Mouse (Mus musculus) spleen, embryonic (tissue): ENCODE results near the gene Rep15.

ENCODE experiments used
- CTCF ChIA-PET: fragments of 350-600 bp; sonication (Branson Sonifier 250); formaldehyde crosslinking; loops from one replicate; lab custom pipeline; 2022; lab: Charles Lee

The Rep15 gene

DNA sequence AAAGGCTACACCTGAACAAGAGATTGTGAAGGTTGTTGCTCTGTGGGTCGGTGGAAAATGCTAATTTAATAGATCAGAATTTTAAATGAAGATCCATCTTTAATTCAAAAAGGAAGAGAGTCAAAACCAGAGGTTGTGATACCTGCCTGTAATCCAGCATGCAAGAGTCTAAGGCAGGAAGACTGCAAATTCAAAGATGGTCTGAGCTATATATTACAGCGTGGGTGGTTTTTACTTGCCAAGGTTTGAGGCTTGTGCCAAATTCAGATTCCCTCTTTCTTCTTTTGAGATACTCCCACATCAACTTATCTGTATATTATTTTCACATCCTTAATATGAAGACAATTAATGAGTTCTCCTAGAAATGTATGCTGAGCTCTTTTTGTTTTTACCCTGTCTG lies 4.0 kb upstream of the Rep15 start:
- CTCF ChIA-PET, result no interaction called here

DNA sequence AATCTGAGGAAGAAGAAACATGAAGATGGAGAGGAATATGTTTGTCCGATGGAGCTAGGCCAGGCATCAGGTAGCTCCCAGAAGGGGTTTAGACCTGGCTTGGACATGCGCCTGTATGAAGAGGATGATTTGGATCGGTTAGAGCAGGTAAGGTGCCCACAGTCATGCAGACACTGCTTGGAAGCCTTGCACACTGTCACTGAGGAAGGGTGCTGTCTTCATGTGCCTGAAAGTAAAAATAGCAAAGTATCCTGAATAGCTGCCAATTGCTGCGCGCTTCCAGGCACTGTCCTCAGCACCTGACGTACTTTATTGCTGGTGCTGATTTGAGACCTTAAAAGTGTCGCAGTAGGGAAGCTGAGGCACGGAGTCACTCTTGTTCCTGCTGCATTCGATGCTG lies 2.8 kb upstream of the Rep15 start:
- CTCF ChIA-PET, result interaction anchor here (0.5 kb wide), 1 partner anchor 211 kb away, joined by 9 read pairs; no protein-coding TSS in a partner anchor

DNA sequence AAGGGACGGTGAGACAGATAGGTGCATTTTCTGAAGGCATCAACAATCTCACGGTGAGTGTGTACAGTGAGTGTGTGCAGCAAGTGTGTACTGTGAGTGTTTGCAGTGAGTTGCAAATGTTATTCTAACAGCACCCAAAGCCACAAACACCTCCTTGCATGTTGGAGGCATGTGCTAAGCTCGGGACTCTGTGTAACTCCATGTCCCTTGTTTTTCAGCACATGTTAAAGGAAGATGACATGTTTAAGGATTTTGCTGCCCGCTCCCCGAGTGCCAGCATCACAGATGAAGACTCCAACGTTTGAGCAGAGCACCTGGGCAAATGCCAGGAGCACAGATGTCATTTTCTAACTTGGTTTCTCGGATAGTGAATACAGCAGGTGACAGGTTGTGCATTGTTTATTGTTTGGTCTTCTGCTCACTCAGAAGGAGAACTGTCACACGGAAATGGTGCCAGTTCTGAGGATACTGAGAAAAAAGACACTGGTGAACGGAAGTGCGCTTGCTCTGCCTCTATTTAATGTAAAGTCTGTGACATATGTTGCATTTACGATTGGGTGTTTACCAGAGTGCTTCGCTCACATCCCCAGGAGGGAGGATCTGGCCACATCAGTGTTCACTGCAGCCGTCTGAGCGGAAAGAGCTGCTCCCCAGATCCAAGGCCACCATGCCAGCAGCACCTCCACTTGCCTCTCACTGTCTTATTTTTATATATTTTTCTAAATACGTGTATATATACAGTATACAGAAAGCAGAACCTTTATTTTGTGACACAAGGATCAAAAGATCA lies 2.1 kb upstream of the Rep15 start:
- CTCF ChIA-PET, result no interaction called here

DNA sequence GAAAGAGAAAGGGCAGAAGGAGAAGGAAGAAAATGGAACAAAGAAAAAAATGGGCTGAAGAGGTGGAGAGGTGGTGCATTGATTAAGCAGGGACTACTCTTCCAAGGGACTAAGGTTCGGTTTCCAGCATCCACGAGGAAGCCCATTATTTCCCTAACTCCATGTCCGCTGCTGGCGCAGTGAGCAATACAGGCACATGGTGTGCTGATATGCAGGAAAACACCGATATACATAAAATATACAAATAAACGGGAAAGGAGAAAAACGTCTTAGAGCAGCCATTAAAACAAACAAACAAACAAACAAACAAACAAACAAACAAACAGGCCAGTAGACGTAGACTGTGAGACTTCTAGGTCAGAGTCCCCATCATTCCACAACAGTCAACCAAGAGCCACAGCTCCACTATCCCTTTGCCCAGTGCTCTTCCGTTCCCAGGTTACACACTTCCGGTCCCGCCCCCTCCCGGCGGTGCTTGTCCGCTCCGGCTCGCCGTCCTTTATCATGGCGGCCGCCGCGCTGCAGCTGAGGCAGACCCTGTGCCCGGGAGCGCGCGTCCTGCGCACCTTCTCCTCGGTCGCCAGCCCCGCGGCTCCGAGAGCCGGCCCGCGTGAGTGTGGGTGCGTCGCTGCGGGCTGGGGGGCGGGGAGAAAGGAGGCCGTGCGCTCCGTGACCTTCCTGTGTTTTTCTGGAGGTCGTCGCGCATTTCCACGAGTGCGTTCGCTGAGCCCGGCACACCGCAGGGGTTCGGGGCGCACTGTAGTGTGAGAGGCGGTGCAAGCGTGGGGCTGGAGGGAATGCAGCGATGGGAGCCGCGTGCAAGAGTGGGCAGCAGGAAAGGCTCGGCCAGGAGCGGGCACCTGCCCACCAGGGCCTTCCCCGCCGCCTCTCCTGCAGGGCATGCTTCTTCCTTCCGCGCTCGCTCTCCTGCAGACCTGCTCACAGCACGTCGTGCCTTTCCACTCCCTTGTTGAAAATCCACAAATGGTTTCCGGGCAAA lies 10.2 kb downstream of the Rep15 start, which contains the start of gene Mrps35:
TSS of gene Mrps35 (plus strand) at position 474 of the 1,000 bp plus-strand sequence.
- CTCF ChIA-PET, result no interaction called here

DNA sequence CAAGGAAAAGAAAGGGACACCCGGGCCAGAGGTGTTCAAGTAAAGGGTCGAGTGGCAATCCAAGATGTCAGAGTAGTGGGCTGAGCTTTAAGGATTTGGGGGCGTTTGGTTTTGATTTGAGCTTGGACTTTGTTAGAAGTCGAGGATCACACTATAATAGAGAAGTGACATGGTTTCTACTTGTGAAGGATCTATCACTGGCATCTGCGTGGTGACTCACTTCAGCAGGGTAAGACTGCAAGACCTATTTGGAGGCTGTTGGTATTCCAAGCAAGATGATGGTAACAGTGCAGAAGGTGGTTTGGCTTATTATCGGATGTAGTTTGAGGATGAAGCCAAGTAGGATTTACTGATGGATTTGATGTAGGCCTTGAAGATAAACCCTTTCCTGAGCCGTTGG lies 11.2 kb downstream of the Rep15 start:
- CTCF ChIA-PET, result no interaction called here

DNA sequence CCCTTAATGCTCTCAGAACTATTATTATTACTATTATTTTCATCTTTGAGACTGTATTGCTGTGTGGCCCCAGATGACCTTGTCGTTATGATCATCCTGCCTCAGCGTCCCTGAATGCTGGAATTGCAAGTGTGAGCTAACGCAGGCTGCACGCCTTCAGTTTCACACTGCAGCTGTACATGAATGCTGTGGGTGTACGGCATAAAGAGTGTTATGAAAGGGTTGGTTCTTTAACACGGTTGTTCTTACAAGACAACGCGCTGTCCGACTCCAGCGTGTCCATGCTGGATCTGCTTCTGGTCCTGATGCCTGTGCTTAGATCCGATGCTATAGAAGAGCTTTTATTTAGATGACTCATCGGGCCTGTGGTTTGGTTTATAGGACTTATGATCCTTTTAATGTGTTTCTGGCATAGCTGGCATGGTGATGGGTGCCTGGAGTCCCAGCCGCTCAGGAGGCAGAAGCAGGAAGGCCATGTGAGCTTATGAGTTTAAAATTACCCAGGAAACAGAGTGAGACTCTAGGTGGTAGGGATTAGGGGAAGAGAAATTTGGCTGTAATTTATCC lies 16.9 kb downstream of the Rep15 start:
- CTCF ChIA-PET, result no interaction called here

DNA sequence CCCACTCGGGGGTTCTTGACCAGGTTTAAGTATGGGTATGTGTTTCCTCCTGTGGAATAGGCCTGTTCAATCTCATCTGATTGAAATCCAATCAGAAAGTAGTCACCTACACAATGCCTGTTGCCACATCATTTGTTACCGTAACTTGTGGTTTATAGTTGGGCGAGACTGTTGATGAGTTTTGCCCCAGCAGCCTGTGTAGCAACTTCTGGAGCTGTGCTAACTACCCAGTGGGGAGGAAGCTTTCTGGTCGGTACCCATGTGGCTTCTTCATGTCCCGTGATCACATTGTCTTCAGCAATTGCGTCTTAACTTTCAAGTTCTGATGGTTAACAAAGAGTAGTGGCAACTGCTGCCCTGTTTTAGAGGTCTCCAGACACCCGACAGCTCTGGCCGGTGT lies 19.3 kb downstream of the Rep15 start:
- CTCF ChIA-PET, result no interaction called here

DNA sequence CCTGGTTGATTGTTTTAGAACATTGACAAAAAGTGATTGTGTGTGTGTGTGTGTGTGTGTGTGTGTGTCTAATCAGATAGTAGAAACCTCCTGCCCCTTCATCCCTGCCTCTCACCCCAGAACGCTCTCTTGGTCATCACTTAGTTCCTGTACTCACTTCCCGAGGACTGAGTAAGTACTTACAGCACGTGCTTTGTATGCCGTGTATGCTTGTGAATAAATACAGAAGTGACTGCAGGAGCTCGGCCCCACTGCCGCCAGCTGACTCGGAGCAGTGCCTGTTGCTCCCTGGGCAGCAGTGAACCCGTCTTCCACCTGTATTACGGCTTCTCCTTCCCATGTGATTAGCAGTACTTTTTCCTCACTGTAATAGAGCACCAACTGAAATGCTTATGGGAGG lies 20.1 kb downstream of the Rep15 start:
- CTCF ChIA-PET, result interaction anchor here (0.7 kb wide), 1 partner anchor 182 kb away, joined by 4 read pairs; no protein-coding TSS in a partner anchor

DNA sequence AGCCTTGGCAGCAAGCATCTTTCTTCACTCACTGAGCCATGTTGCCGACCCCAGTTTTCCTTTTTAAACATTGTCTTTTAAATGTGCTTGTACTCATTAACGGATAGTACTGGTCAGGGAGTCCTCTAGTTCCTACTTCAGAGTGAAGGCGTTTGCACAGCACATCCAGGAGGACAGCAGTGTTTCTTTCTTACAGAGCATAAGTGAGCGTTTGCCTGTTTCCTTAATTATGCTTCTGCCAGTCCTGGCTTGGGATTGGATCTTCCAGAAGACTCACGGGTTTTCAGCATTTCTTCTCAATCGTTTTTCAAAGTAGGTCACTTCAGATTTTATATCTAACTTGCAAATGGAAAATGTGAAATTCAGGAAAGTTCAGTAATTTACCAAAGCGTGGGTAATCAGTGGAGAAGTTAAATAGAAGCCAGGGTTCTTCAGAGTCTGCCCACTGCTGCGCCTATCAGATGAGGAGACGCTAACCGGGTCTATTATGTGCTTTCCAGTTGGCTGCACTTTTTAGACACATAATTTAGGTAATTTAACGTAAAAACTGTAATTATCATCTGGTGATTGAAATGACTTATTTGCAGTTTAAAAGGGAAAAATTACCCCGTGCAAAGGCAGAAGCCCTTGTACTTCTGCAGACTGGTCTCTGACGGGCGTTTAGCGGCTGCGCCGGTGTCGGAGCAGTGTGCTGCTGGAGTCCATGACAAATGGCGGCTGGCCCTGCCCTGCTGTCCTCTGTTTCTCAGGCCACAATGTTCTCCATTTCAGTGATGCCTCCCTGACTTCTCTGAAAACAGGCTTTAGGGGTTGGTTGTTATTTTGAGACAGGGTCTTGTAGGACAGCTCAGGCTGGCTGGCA lies 21.6 kb downstream of the Rep15 start:
- CTCF ChIA-PET, result no interaction called here

DNA sequence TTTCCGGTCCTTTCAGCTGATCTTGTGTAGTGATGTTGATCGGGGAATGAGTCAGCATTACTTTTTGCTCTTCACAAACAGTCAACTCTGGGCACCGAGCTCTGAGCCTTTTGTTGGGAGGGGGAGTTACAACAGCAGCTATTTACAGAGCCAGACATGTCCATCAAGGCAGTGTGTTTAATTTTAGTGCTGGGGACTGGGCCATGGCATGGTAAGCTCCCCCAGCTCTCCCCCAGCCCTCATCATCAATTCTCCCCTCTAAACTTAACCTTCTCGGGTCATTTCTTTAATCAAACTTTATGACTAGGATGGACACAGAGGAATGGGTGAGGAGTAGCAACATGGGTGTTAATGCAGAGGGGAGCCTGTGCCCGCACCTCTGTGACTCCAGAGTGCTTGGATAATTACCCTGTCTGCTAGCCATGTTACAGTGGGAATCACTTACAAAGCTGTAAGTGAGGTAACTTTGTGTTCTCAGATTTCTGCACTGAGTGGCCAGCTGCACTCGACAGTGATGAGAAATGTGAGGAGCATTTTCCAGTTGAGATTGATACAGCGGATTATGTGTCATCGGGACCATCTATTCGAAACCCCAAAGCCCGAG lies 23.1 kb downstream of the Rep15 start:
- CTCF ChIA-PET, result no interaction called here

DNA sequence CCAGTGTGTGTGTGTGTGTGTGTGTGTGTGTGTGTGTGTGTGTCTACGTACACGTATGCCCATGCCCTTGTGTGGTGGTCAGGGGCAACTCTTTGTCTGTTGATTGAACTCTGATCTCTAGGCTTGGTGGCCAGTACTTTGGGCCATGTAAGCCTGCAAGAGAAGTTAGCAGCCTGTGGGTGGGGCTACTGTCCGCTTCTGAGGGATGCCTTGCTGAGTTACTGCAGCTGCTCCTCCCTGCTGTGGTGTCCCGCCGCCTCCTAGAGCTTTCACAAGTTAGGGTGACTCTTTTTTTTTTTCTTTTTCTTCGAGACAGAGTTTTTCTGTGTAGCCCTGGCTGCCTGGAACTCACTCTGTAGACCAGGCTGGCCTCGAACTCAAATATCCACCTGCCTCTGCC lies 26.9 kb downstream of the Rep15 start:
- CTCF ChIA-PET, result no interaction called here

DNA sequence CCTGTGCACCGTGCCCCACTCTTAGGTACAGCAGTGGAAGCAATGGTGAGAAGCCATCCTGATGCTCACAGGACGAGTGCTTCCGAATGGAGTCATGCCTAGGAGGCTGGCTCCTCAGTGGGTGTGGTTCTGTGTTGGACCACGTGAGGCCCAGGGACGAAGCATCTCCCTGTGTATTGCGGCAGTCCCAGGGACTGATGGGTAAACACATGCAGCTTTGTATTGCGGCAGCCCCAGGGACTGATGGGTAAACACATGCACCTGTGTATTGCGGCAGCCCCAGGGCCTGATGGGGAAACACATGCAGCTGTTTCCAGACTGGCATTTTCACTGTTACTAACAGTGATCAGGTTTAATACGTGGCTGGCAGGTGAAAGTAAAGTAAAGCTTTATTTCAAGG lies 29.2 kb downstream of the Rep15 start:
- CTCF ChIA-PET, result no interaction called here

DNA sequence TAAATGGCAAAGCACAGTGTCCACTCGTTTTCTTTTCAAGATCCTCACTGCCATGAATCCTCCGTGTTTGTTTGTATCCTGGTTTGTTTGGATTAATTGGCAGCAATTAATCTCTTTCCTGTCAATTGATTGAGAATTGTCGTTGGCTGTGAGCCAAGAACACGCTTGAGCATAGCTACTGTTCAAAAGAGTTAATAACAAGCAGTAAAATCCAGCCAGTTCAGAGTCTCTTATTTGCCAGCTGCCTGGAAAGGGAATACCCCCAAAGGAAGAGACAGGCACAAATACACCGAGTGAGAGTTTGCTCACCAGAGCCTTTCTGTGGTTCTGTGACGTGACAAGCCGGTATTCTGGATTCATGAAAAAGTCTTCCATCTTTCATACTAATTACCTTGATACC lies 29.6 kb downstream of the Rep15 start:
- CTCF ChIA-PET, result no interaction called here

DNA sequence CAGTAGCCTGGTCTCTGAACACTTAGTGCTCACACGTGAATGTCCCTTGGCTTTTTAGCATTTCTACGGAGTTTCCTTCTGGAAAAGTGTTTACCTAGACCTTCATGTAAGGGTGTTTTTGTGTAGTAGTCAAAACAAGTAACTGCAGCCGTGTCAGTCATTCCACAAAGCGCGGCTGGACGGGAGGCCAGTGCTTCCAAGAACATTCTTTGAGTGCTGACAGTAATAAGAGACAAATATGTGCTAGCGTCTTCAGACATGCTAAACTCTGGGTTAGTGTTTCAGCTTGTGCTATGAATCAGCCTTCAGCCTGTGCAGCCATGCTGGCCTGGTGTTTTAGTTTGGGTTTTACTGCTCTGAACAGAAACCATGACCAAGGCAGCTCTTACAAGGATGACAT lies 30.3 kb downstream of the Rep15 start:
- CTCF ChIA-PET, result no interaction called here

DNA sequence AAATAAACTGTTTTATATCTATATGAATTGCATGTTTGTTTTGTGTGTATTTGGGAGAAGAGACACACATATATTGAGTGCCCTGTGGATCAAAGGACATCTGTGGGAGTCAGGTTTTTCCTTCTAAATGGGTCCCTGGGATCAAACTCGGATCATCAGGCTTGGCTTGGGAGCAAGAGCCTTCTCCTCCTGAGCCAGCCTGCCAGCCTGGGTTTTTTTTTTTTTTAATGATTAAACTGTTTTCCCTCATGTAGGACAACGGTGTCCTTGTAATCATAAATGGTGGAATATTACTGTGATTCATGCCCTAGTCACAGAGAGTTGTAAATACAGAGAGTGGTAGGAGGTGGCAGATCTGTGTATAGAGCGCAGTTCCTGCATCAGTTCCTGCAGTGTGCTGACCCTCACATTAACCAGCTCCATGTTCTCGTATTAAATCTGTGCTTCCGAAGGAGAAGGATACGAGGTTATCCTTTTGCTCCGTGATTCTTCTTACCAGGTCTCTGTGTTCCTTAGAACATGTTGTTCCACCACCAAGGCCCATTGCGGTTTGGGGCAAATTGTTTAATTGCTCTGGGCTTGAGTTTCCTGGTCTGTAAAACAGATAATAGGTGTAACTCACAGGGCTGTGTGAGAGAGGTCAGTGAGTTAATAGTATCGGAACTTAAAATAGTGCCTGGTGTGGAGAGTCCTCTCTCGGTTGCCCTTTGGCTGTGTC lies 32.0 kb downstream of the Rep15 start:
- CTCF ChIA-PET, result no interaction called here

DNA sequence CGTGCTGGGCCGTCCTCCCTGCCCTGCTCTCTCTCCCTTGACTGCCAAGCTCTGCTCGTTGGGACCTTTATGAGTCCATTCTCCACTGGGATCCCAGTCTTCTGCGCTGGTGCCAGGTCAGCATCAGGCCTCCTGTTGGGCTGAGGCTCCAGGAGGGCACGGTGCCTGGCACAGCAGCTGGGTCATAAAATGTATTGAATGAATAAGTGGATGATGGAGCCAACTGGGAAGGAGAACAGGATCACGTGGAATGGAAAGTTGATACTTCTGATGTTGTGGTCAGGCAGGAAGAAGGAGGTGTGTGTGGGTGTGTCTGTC lies 32.5 kb downstream of the Rep15 start:
- CTCF ChIA-PET, result no interaction called here

DNA sequence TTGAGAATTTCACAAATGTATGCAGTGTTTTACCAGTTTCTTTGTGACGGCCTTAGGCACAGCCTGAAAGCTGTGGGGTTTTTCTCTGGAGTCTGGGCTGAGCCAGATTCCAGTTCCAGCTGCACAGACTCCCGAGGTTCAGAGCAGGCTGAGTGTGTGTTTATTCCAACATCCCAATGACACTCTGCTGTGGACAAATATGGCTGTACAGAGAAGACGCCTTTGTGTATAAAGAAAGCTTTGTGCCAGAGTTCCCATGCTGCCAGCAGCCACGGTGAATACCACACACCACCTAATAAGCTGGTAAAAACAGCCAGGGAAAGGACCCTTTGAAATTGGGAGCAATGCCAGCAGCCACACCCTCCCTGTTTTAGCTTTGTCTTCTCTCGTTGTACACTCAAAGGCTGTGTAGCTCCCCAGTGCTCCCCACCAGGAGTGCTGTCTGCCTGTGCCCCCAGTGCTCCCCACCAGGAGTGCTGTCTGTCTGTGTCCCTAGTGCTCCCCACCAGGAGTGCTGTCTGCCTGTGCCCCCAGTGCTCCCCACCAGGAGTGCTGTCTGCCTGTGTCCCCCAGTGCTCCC lies 43.5 kb downstream of the Rep15 start:
- CTCF ChIA-PET, result no interaction called here

DNA sequence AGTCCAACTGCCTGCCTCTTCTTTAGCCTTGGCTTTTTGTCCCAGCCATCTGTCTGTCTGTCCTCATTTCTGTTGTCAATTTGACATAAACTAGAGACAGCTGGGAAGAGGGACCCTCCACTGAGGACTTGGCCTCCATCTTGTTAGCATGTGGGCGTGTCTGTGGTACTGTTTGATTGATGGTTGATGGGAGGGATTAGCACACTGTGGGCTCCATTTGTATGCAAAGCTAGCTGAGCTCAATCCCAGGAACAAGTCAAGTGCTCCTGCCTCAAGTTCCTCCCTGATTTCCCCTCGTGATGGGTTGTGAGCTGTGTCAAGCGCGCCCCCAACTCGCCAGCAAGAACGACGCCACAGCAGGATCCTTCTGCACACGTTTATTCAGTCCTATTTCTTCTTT lies 44.5 kb downstream of the Rep15 start:
- CTCF ChIA-PET, result no interaction called here

DNA sequence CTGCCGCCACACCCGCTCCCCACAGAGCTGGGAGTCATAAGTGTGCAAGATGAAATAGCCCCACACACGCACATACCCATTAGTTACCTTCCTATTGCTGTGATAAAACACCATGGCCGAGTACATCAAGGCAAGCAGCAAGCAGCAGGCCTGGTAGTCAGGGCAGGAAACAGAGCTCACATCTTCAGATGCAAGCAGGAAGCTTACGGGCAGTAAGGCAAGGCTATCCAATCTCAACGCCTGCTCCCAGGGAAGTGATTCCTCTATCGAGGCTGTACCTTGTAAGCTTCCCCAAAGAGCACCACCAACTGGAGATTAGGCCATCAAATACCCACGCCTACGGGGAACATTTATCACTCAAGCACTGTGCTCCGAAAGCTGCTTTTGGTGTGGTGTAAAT lies 47.5 kb downstream of the Rep15 start:
- CTCF ChIA-PET, result no interaction called here
